Mouse (Mus musculus): Measurements from ENCODE around the gene Rtraf. TPM values are rescaled to one million over a fixed set of nuclear protein-coding genes. Genes with fewer than 3 reads are reported as not detected.
"Not testable (repeated sequence)": the region's sequence is repeated elsewhere in the genome, so short reads cannot be mapped to it uniquely, and the experiment has no call there.

Gene Rtraf
- total RNA-seq (2021), result 10 to 100 TPM; 67.1 to 73.1 TPM

- DNase-seq, result peak; percentile 94
- intact Hi-C loops (cut with DNase I), result no loop called here
These were observed at the start of gene Rtraf for GRCm38 (mm10) chr14:19823321-19824142. TSS of gene Rtraf (minus strand) at chr14:19823824.

DNA sequence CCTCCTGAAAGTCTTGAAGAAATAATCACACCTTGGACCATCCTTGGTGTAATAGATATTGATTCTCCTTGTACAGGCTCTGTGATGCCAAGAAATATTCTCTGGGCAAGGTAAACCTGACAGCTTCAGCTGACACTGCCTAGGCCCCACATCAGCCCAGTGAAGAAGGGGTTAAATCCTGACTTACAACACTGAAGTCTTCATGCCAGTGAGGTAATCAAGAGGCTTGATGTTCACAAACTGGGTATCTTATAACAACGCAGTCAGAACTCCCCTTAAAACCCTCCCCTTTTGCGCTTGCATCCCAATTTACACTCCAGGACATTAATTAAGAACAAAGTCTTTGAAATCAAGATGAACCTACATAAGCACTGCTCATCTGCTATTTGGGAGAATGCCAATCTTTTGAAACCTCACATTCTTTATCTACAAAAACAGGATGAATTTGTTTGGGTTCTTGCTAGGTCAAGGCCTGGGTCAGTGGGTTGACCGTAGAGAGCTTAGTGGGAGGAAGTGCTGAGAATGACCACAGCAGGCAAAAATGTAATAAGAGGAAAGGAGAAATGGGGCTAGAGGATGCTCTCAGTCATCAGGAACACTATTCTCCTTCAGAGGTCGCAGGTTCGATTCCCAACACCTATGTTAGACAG is 43.8 kb upstream of the Rtraf start:
- DNase-seq, result no peak
- intact Hi-C loops (cut with DNase I), result no loop called here

DNA sequence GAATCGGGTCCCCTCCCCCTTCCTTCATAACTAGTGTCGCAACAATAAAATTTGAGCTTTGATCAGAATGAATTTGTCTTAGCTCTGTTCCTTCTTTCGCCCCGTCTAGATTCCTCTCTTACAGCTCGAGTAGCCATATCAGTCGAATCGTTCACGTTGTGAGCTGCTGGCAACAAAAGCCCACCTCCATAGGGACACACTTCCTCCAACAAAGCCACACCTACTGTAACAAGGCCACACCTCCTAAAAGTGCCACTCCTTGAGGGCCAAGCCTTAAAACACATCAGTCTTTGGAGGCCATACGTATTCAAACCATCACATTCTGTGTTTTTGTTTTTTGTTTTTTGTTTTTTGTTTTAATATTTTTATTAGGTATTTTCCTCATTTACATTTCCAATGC is 41.5 kb upstream of the Rtraf start:
- DNase-seq; intact Hi-C loops (cut with DNase I): not testable (repeated sequence)

GRCm38 (mm10) chr14:19861311-19862080 is 37.9 kb upstream of the Rtraf start:
- intact Hi-C loops (cut with DNase I), result no loop called here
- no peak for DNase-seq

GRCm38 (mm10) chr14:19860281-19860680 is 36.7 kb upstream of the Rtraf start:
- intact Hi-C loops (cut with DNase I), result no loop called here
- DNase-seq, result no peak

GRCm38 (mm10) chr14:19858808-19859776 is 35.5 kb upstream of the Rtraf start:
- no peak for DNase-seq
- intact Hi-C loops (cut with DNase I), result loop anchor here (5.0 kb wide), 2 partner anchors 128 to 203 kb away; no protein-coding TSS in a partner anchor

DNA sequence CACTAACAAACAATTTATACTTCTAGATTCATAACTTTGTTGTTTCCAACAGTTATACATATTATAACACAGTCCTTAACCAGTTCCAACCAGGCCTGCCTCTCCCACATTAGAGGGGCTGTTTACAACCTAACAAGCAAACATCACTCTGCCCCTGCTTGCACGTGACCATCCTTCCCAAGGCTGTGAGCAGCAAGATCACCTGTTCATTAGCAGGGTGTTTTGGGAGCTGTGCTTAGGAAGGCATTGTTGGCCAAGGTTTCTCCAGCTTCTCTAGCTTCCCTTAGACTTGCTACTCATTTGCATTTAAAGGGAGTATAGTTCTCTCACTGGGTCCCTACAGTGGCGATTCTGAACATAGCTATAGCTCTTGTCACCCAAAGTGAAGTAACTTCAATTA is 34.7 kb upstream of the Rtraf start:
- DNase-seq, result no peak
- intact Hi-C loops (cut with DNase I), result loop anchor here (5.0 kb wide), 2 partner anchors 129 to 204 kb away; no protein-coding TSS in a partner anchor

GRCm38 (mm10) chr14:19853471-19853870 is 29.8 kb upstream of the Rtraf start:
- no peak for DNase-seq
- intact Hi-C loops (cut with DNase I), result no loop called here

GRCm38 (mm10) chr14:19839600-19840332 is 16.1 kb upstream of the Rtraf start:
- DNase-seq, result peak; percentile 72
- intact Hi-C loops (cut with DNase I), result loop anchor here (2.0 to 10.0 kb wide), 3 partner anchors 135 to 418 kb away; partner anchors contain the start of gene Gng2

- intact Hi-C loops (cut with DNase I), result no loop called here
- no peak for DNase-seq
These were observed 12.7 kb upstream of the Rtraf start for GRCm38 (mm10) chr14:19836289-19836688.

GRCm38 (mm10) chr14:19825481-19825880 is 1.9 kb upstream of the Rtraf start:
- intact Hi-C loops (cut with DNase I), result no loop called here
- DNase-seq, result peak; percentile 25

GRCm38 (mm10) chr14:19821686-19822085 is 1.9 kb downstream of the Rtraf start:
- intact Hi-C loops (cut with DNase I), result no loop called here

GRCm38 (mm10) chr14:19817949-19818348 is 5.7 kb downstream of the Rtraf start:
- DNase-seq, result peak; percentile 83
- intact Hi-C loops (cut with DNase I), result loop anchor here (2.0 kb wide), 1 partner anchor 109 kb away; no protein-coding TSS in a partner anchor

More at GRCm38 (mm10) chr14:19821686-19822085, 1.9 kb downstream of the Rtraf start:
- no peak for DNase-seq

- DNase-seq, result no peak
- intact Hi-C loops (cut with DNase I), result no loop called here
These were observed 10.6 kb downstream of the Rtraf start for GRCm38 (mm10) chr14:19813061-19813460.

DNA sequence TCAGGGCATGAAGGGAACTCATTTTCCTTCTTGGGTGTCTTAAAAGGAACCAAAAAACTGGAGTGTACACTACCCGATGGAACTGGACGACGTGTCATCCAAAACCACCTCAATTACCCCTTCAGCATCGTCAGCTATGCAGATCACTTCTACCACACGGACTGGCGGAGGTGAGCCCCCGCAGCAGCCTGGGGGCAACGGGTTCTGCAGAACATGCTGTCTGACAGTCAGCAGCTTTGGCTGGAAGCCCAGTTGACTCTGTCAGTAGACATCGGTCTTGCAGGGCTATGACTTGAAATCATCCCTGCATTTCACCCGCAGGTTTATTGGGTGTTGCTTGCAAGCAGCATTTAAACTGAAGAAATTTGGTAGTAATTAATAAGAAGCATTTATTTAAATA is 13.7 kb downstream of the Rtraf start:
- intact Hi-C loops (cut with DNase I), result no loop called here
- peak; percentile 58 for DNase-seq

DNA sequence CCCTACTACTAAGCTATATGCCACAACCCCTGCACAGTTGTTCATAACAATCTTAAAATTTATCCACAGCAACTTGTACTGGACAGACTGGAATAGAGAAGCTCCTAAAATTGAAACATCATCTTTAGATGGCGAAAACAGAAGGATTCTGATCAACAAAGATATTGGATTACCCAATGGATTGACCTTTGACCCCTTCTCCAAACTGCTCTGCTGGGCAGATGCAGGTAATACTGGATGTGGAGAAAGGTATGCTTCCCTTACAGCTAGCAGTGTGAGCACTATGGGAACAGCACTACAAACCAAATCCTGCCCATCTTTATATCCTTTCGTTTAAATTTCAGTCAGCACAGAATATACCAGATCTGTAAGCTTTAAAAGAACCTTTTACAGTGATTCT is 15.8 kb downstream of the Rtraf start:
- no peak for DNase-seq
- intact Hi-C loops (cut with DNase I), result no loop called here

GRCm38 (mm10) chr14:19807339-19807738 is 16.3 kb downstream of the Rtraf start:
- intact Hi-C loops (cut with DNase I), result no loop called here
- DNase-seq, result no peak

DNA sequence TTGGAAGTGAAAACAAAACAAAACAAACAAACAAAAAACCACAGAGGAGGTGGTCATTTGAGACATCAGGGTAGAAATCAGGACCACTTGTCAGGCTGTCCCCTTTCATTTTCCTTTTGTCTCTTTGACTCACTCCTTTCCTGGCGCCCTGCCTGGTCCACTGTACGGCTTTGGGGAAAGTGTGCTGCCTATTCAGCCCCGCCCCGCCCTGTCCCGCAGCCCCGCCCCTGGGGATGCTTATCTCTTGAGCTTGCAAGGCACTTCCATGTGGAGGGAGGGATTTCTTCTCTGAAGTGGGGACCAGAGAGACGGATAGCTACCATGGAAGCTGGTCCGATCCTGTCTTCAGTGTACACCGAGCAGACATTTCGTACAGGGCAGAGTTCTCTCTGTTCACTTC is 20.0 kb downstream of the Rtraf start:
- DNase-seq, result peak; percentile 31
- intact Hi-C loops (cut with DNase I), result no loop called here

GRCm38 (mm10) chr14:19803222-19803621 is 20.4 kb downstream of the Rtraf start:
- intact Hi-C loops (cut with DNase I), result no loop called here
- no peak for DNase-seq
